Mouse (Mus musculus) midbrain, embryonic 16.5 days (tissue): ENCODE data around the gene Sys1. TPM values are rescaled to one million over a fixed set of nuclear protein-coding genes. Genes with fewer than 3 reads are reported as not detected.

Experiments
- ATAC-seq: fragments of 200-750 bp; cut with Nextera tagmentation; 2 replicates; pipeline ENCODE4 v1.8.0; 2017; ENCODE audit warnings: moderate TSS enrichment
- H3K27ac ChIP-seq: fragments of 300-500 bp; sonication (generic); 2 replicates; pipeline ENCODE4 v1.5.1; 2014; ENCODE audit warnings: mild to moderate bottlenecking, low read length, mixed read lengths
- H3K27me3 ChIP-seq: fragments of 300-500 bp; sonication (generic); 2 replicates; pipeline ENCODE4 v1.6.1; 2014; ENCODE audit warnings: low read depth, low read length, mixed read lengths; ENCODE audit not compliant: control insufficient read depth, insufficient read depth
- H3K36me3 ChIP-seq: fragments of 300-500 bp; sonication (generic); 2 replicates; pipeline ENCODE4 v1.6.1; 2014; ENCODE audit warnings: mild to moderate bottlenecking, low read length, moderate library complexity, mixed read lengths; ENCODE audit not compliant: control insufficient read depth, insufficient read depth
- H3K4me1 ChIP-seq: fragments of 300-500 bp; sonication (generic); 2 replicates; pipeline ENCODE4 v1.6.1; 2014; ENCODE audit warnings: mild to moderate bottlenecking, low read length, mixed read lengths; ENCODE audit not compliant: control insufficient read depth, insufficient read depth
- H3K4me2 ChIP-seq: fragments of 300-500 bp; sonication (generic); 2 replicates; pipeline ENCODE4 v1.6.1; 2014; ENCODE audit warnings: mild to moderate bottlenecking, low read length, mixed read lengths
- H3K4me3 ChIP-seq: fragments of 300-500 bp; sonication (generic); 2 replicates; pipeline ENCODE4 v1.5.1; 2014; ENCODE audit warnings: low read depth, mild to moderate bottlenecking, low read length, moderate library complexity, mixed read lengths
- H3K9ac ChIP-seq: fragments of 300-500 bp; sonication (generic); 2 replicates; pipeline ENCODE4 v1.6.1; 2014; ENCODE audit warnings: low read depth, low read length, mixed read lengths
- H3K9me3 ChIP-seq: fragments of 300-500 bp; sonication (generic); replicated peaks from 2 replicates; pipeline ENCODE4 v1.6.1; 2014; ENCODE audit warnings: mild to moderate bottlenecking, low read length, mixed read lengths; ENCODE audit not compliant: control insufficient read depth, poor library complexity, severe bottlenecking
- WGBS: fragments of 180-500 bp; shearing (Covaris S2); extraction: QIAGEN DNeasy Blood & Tissue Kit; methylation state at CpG from one replicate; pipeline ENCODE4 v1.1.7; 2014; 5-methylcytosine and 5-hydroxymethylcytosine counted together
- polyA plus RNA-seq: library from polyadenylated mRNA; unstranded; fragments of >200 nt; fragmentation: Nextera tagmentation; extraction: Ambion mirVana; gene quantifications from 2 replicates; pipeline ENCODE4 v1.2.1, GENCODE M21; 2015

The Sys1 gene
- polyA plus RNA-seq, 1 experiment from 2014 or later = 90.0 TPM

GRCm38 (mm10) chr2:164473624-164474023 lies 16.9 kb downstream of the Sys1 start, which contains the start of gene Trp53tg5:
Gene Trp53tg5 (minus strand): TSS chr2:164473724.
- 83% methylated on average over 6 of the region's 6 CpGs for WGBS
- Histone ChIP-seq H3K36me3 (peaks cover 11% of the 10 kb centered on the region), H3K4me1 (no peaks in the 10 kb centered on the region), H3K4me3 (no peak within 1 kb of the TSS), H3K4me2 (no peak within 1 kb of the TSS), H3K9me3 (no peaks in the 10 kb centered on the region), H3K9ac (no peak within 1 kb of the TSS), H3K27me3 (no peaks in the 10 kb centered on the region), H3K27ac (no peak within 1 kb of the TSS)
- no peak for ATAC-seq

- peak within 1 kb of the TSS; percentile 74 for H3K4me3 ChIP-seq
- WGBS = 1% methylated on average over 26 of the region's 26 CpGs
- peak; percentile 74 for ATAC-seq
- H3K36me3 ChIP-seq = no peaks in the 10 kb centered on the region; the same call in 1 of the 2 replicates
- 0 out of 2 replicates have a peak within 1 kb of the TSS, but pooled peaks have one; percentile 28 for H3K27ac ChIP-seq
- peak within 1 kb of the TSS; percentile 74 for H3K9ac ChIP-seq
- H3K27me3 ChIP-seq = 0 out of 2 replicates have a peak, but pooled peaks cover 2% of the 10 kb centered on the region
- H3K9me3 ChIP-seq = no peaks in the 10 kb centered on the region
- peak within 1 kb of the TSS; percentile 98 for H3K4me2 ChIP-seq
- peaks cover 6% of the 10 kb centered on the region; the same call in 1 of the 2 replicates for H3K4me1 ChIP-seq
Measured at GRCm38 (mm10) chr2:164485681-164486257, 29.0 kb downstream of the Sys1 start, which contains the start of gene Dbndd2. Gene Dbndd2 (plus strand): TSS chr2:164486106.

DNA sequence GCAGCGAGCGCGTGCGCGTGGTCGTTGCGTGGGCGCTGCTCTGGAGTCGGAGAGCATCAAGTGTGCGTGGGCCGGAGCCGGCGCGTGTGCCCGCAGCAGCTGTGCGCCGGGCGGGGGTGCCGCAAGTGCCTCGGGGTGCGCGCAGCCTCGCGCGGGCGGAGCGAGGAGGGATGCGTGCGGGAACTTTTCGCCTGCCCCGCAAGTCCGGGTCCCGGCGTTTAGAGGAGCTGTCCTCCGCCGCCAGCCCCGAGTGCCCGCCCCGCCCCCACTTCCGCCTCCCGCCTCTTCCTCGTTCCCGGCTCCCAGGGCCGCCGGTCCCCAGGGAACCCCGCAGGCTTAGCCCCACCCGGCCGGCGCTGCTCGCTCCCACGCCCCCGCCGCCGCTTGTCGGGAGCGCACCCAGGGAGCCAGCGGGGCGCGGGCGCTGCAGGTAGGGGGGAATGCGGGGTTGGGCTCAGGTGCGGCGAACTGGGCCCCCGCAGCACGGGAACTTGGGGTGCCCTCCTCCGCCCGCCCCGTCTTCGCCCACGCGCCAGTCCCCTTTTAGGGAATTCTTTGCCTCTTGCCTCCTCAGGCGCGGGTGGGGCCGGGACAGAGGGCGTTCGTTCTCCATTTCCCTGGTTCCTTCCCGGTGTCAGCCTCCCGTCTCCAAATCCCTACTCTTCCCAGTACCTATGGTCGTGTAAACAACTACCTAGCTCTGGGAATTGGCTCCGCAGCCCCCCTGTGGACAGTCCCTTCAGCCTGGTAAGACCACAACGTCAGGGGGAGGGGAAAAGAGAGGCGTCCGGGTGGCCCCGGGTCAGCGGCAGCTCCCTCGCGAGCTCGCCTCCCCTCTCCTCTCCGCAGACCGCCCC lies 29.7 kb downstream of the Sys1 start:
- H3K27ac ChIP-seq = 0 out of 2 replicates have a peak overlapping the region, but pooled peaks have one; percentile 28
- ATAC-seq = peak; percentile 80

GRCm38 (mm10) chr2:164487115-164487527 lies 30.4 kb downstream of the Sys1 start:
- Histone ChIP-seq H3K36me3 (no peaks in the 10 kb centered on the region; the same call in 1 of the 2 replicates), H3K4me3 (peak overlapping the region; percentile 74), H3K27me3 (0 out of 2 replicates have a peak, but pooled peaks cover 2% of the 10 kb centered on the region), H3K4me1 (peaks cover 6% of the 10 kb centered on the region; the same call in 1 of the 2 replicates), H3K4me2 (peak overlapping the region; percentile 98), H3K27ac (no peak overlapping the region), H3K9ac (peak overlapping the region; percentile 74), H3K9me3 (no peaks in the 10 kb centered on the region)
- peak; percentile 15; the same call in 1 of the 2 replicates for ATAC-seq
- WGBS = 12% methylated on average over 11 of the region's 11 CpGs

More for the DNA sequence above, 29.7 kb downstream of the Sys1 start:
- no peaks in the 10 kb centered on the region for H3K9me3 ChIP-seq
- WGBS = under 1% methylated on average over 64 of the region's 90 CpGs
- no peaks in the 10 kb centered on the region; the same call in 1 of the 2 replicates for H3K36me3 ChIP-seq
- peaks cover 6% of the 10 kb centered on the region; the same call in 1 of the 2 replicates for H3K4me1 ChIP-seq
- H3K4me3 ChIP-seq = peak overlapping the region; percentile 74
- 0 out of 2 replicates have a peak, but pooled peaks cover 2% of the 10 kb centered on the region for H3K27me3 ChIP-seq
- peak overlapping the region; percentile 98 for H3K4me2 ChIP-seq
- peak overlapping the region; percentile 74 for H3K9ac ChIP-seq

- Histone ChIP-seq H3K4me3 (no peak overlapping the region), H3K4me1 (peaks cover 6% of the 10 kb centered on the region; the same call in 1 of the 2 replicates), H3K9ac (no peak overlapping the region), H3K9me3 (no peaks in the 10 kb centered on the region), H3K27ac (no peak overlapping the region), H3K36me3 (no peaks in the 10 kb centered on the region; the same call in 1 of the 2 replicates), H3K27me3 (0 out of 2 replicates have a peak, but pooled peaks cover 2% of the 10 kb centered on the region), H3K4me2 (peak overlapping the region; percentile 98; the same call in 1 of the 2 replicates)
- WGBS = 60% methylated on average over 9 of the region's 9 CpGs
- ATAC-seq = no peak
Measured at GRCm38 (mm10) chr2:164487812-164488211, 31.0 kb downstream of the Sys1 start.

DNA sequence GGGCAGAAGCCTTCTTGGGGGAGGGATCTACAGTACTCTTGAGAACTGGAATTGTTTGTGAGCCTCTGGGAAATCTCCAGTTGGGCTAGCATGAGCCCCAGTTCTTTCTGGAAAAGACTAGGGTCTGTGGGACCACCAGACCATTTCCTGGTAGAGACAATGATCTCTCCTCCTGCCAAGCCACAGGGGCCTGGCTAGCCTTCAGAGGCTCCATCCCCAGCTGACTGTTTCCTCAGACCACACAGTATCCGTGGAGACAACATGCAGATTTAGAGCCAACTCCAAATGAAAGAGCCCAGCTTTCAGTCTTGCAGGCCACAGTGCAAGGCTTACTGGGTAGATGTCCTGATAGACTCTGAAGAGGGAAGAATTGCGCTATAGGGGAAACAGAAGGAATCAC lies 37.4 kb downstream of the Sys1 start:
- H3K36me3 ChIP-seq = no peaks in the 10 kb centered on the region; the same call in 1 of the 2 replicates
- no peak overlapping the region for H3K27ac ChIP-seq
- H3K4me3 ChIP-seq = no peak overlapping the region
- H3K9ac ChIP-seq = no peak overlapping the region
- peaks cover 9% of the 10 kb centered on the region for H3K4me1 ChIP-seq
- no peak overlapping the region for H3K4me2 ChIP-seq
- H3K9me3 ChIP-seq = no peaks in the 10 kb centered on the region
- ATAC-seq = no peak
- no peaks in the 10 kb centered on the region for H3K27me3 ChIP-seq
- WGBS = 45% methylated on average over 2 of the region's 2 CpGs

DNA sequence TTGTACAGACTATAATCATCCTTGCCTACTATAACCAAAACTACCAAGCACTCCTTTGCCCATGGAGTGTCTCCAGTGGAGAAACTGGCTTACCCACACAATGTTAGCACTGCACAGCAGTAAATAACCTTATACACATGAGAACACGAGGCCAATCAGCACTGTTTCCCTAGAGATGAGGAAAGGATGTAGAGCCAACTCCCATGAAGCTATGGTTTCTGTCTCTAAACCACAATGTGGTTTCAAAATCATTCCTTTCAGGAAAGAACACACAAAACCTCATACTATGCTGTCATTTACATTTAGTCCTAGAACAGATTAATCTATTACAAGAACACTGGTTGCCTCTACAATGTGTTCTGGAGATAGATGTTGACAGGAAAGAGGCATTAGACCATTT lies 39.6 kb downstream of the Sys1 start:
- H3K27ac ChIP-seq = no peak overlapping the region
- no peak overlapping the region for H3K9ac ChIP-seq
- peaks cover 9% of the 10 kb centered on the region for H3K4me1 ChIP-seq
- peak overlapping the region; percentile 63 for H3K4me2 ChIP-seq
- ATAC-seq = no peak
- 58% methylated on average over 1 of the region's 1 CpGs for WGBS
- H3K36me3 ChIP-seq = peaks cover 15% of the 10 kb centered on the region
- no peaks in the 10 kb centered on the region for H3K27me3 ChIP-seq
- no peak overlapping the region for H3K4me3 ChIP-seq
- no peaks in the 10 kb centered on the region for H3K9me3 ChIP-seq

DNA sequence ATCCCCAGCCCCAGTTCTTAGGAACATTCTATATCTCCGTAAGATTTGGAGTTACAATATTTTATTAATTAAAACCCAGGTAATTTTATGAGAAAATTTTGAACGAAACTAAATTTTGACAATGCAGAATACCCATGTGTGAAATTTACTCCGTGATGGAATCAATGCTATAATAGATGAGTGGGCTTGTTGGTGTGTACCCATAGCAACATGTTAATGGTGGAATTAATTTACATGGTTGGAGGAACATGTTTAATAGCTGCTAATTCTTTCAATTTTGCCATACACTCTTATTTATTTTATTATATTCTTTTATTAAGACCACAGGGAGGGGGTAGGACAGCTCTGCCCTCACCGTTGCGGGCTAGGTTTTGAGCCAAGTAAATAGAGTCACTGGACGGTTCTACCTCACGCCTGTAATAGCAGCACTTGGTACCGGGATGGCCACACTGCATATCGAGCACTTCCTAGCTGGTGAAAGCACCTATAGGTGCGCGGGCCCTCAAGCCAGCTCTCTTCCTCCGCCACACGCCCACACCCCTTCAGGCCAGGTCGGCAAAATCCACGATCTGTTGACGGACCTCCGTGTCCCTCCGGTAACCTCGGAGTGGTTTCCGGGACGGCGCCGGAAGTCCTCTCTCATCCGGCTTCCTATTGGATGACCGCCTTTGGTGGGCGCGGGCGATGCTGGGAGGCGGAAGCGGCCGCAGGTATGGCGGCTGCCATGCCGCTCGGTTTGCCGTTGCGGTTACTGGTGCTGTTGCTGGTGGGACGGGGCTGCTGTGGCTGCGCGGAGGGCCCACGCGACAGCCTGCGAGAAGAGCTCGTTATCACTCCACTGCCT lies 40.3 kb downstream of the Sys1 start, which contains the start of gene Pigt:
Gene Pigt, plus strand, starts transcription at position 674 of the 844 bp plus-strand sequence.
- H3K4me1 ChIP-seq = peaks cover 9% of the 10 kb centered on the region
- peak; percentile 95 for ATAC-seq
- peak within 1 kb of the TSS; percentile 90 for H3K4me3 ChIP-seq
- no peaks in the 10 kb centered on the region for H3K9me3 ChIP-seq
- H3K27ac ChIP-seq = peak within 1 kb of the TSS; percentile 76
- H3K9ac ChIP-seq = peak within 1 kb of the TSS; percentile 73
- H3K4me2 ChIP-seq = peak within 1 kb of the TSS; percentile 94
- no peaks in the 10 kb centered on the region for H3K27me3 ChIP-seq
- H3K36me3 ChIP-seq = peaks cover 20% of the 10 kb centered on the region
- WGBS = 4% methylated on average over 43 of the region's 43 CpGs
